Mouse (Mus musculus) erythroblast, embryonic 14.5 days (primary cell): ENCODE results near the gene Wfdc15a.

Experiments used
- GATA1 ChIP-seq: IDR thresholded peaks from 2 replicates; pipeline ENCODE4 v1.6.1; 2012; ENCODE audit warnings: low read length, inconsistent platforms, mixed read lengths
- TAL1 ChIP-seq: IDR thresholded peaks from 3 replicates; pipeline ENCODE4 v1.6.1; 2012; ENCODE audit warnings: low read length, inconsistent platforms, mixed read lengths

GRCm38 (mm10) chr2:164164941-164165340, 35.0 kb downstream of the Wfdc15a start:
- no peak for TF ChIP-seq TAL1
- no peak for TF ChIP-seq GATA1
